Mouse (Mus musculus) CH12.LX (cell line): ENCODE measurements around the gene Phgr1. TPM values are rescaled to one million over a fixed set of nuclear protein-coding genes. Genes with fewer than 3 reads are reported as not detected.
A peak's percentile ranks its signal among the peaks of the same experiment; 100 is the strongest.

Source experiments
- DNase-seq: peaks from one replicate; pipeline ENCODE4 v3.0.0-alpha.2; 2013; ENCODE audit errors: extremely low read depth
- H3K27ac ChIP-seq: 2 replicates; pipeline ENCODE4 v1.5.1; 2012; ENCODE audit warnings: low read depth, mild to moderate bottlenecking, control low read depth, moderate library complexity; ENCODE audit not compliant: insufficient read depth
- H3K27me3 ChIP-seq: replicated peaks from 2 replicates; pipeline ENCODE3; 2012; ENCODE audit warnings: inconsistent platforms
- H3K36me3 ChIP-seq, 2 experiments: replicated peaks in 1 of 2; 2 replicates each; pipeline versions ENCODE3 to v1.6.1; 2012; ENCODE audit warnings: inconsistent platforms in 1 of 2, low read length in 1 of 2, mild to moderate bottlenecking in 1 of 2, mixed read lengths in 1 of 2, moderate library complexity in 1 of 2; ENCODE audit not compliant: control insufficient read depth in 1 of 2, insufficient read depth in 1 of 2
- H3K4me1 ChIP-seq, 2 experiments: 2 replicates each; pipeline ENCODE4 v1.6.1; 2012; ENCODE audit warnings: inconsistent platforms in 1 of 2, moderate library complexity in 1 of 2; ENCODE audit not compliant: insufficient read depth in 2 of 2, control insufficient read depth in 1 of 2
- H3K4me2 ChIP-seq: 2 replicates; pipeline ENCODE4 v1.6.1; 2012; ENCODE audit warnings: low read depth, mild to moderate bottlenecking, control low read depth; ENCODE audit not compliant: poor library complexity, insufficient read depth, severe bottlenecking
- H3K4me3 ChIP-seq, 3 experiments: fragments of 150-350 bp in 1 of 3; sonication (generic) in 1 of 3; replicated peaks in 1 of 3; 2 replicates each; pipeline versions ENCODE3 to v1.5.1; 2011 to 2012; ENCODE audit warnings: low read depth in 2 of 3, low read length in 2 of 3, mild to moderate bottlenecking in 2 of 3, moderate library complexity in 2 of 3, control low read depth in 1 of 3, improper control_type of control experiment in 1 of 3, inconsistent platforms in 1 of 3, mixed read lengths in 1 of 3; ENCODE audit not compliant: poor library complexity in 1 of 3
- H3K79me2 ChIP-seq: replicated peaks from 2 replicates; pipeline ENCODE4 v1.6.1; 2012; ENCODE audit warnings: mild to moderate bottlenecking, moderate library complexity; ENCODE audit not compliant: control insufficient read depth, poor library complexity, insufficient read depth, severe bottlenecking; ENCODE audit errors: extremely low read depth
- H3K9ac ChIP-seq: 2 replicates; pipeline ENCODE4 v1.6.1; 2012; ENCODE audit warnings: low read depth, mild to moderate bottlenecking, control low read depth, moderate library complexity; ENCODE audit not compliant: insufficient read depth
- H3K9me3 ChIP-seq: replicated peaks from 2 replicates; pipeline ENCODE3; 2012; ENCODE audit warnings: low read length, inconsistent platforms, mixed read lengths
- BHLHE40 ChIP-seq: IDR thresholded peaks from 2 replicates; pipeline ENCODE4 v1.6.1; 2011; ENCODE audit warnings: mild to moderate bottlenecking, low read depth, low read length, improper control_type of control experiment
- CHD1 ChIP-seq: IDR thresholded peaks from 2 replicates; pipeline ENCODE4 v1.6.1; 2012; ENCODE audit warnings: low read depth, low read length, improper control_type of control experiment, inconsistent platforms
- CHD2 ChIP-seq: IDR thresholded peaks from 2 replicates; pipeline ENCODE4 v1.6.1; 2011; ENCODE audit warnings: low read length, improper control_type of control experiment
- CTCF ChIP-seq, 2 experiments: IDR thresholded peaks in 1 of 2; conservative IDR thresholded peaks in 1 of 2; 2 replicates each; pipeline ENCODE4 v1.5.1; 2011 to 2012; ENCODE audit warnings: low read depth in 2 of 2, low read length in 2 of 2, improper control_type of control experiment in 1 of 2, inconsistent platforms in 1 of 2, mild to moderate bottlenecking in 1 of 2, moderate library complexity in 1 of 2
- E2F4 ChIP-seq: IDR thresholded peaks from 2 replicates; pipeline ENCODE4 v1.6.1; 2011; ENCODE audit warnings: low read depth, low read length, improper control_type of control experiment; ENCODE audit not compliant: insufficient replicate concordance
- EP300 ChIP-seq: IDR thresholded peaks from 2 replicates; pipeline ENCODE4 v1.6.1; 2011; ENCODE audit warnings: low read length, improper control_type of control experiment
- ETS1 ChIP-seq: conservative IDR thresholded peaks from 2 replicates; pipeline ENCODE4 v1.6.1; 2012; ENCODE audit warnings: low read depth, mild to moderate bottlenecking, inconsistent platforms, low read length, improper control_type of control experiment, moderate library complexity
- GABPA ChIP-seq: IDR thresholded peaks from 2 replicates; pipeline ENCODE4 v1.6.1; 2012; ENCODE audit warnings: low read depth, low read length, improper control_type of control experiment, inconsistent platforms; ENCODE audit not compliant: insufficient replicate concordance
- HCFC1 ChIP-seq: IDR thresholded peaks from 2 replicates; pipeline ENCODE4 v1.6.1; 2012; ENCODE audit warnings: low read depth, mild to moderate bottlenecking, inconsistent platforms, low read length, improper control_type of control experiment
- JUN ChIP-seq: IDR thresholded peaks from 2 replicates; pipeline ENCODE4 v1.6.1; 2011; ENCODE audit warnings: low read depth, mild to moderate bottlenecking, low read length, improper control_type of control experiment, moderate library complexity; ENCODE audit not compliant: insufficient read depth
- JUND ChIP-seq: conservative IDR thresholded peaks from 2 replicates; pipeline ENCODE4 v1.6.1; 2011; ENCODE audit warnings: low read depth, low read length, improper control_type of control experiment
- KAT2A ChIP-seq: IDR thresholded peaks from 2 replicates; pipeline ENCODE4 v1.6.1; 2012; ENCODE audit warnings: low read length, improper control_type of control experiment, inconsistent platforms; ENCODE audit not compliant: insufficient replicate concordance
- MAFK ChIP-seq: IDR thresholded peaks from 2 replicates; pipeline ENCODE4 v1.6.1; 2011; ENCODE audit warnings: low read length, improper control_type of control experiment; ENCODE audit not compliant: insufficient replicate concordance
- MAX ChIP-seq: IDR thresholded peaks from 2 replicates; pipeline ENCODE4 v1.6.1; 2011; ENCODE audit warnings: low read length, improper control_type of control experiment
- MAZ ChIP-seq: IDR thresholded peaks from 2 replicates; pipeline ENCODE4 v1.6.1; 2012; ENCODE audit warnings: low read depth, mild to moderate bottlenecking, inconsistent platforms, low read length, improper control_type of control experiment, moderate library complexity
- MXI1 ChIP-seq: IDR thresholded peaks from 2 replicates; pipeline ENCODE4 v1.6.1; 2011; ENCODE audit warnings: mild to moderate bottlenecking, low read depth, low read length, improper control_type of control experiment
- MYC ChIP-seq: IDR thresholded peaks from 2 replicates; pipeline ENCODE4 v1.6.1; 2011; ENCODE audit warnings: low read depth, mild to moderate bottlenecking, improper control_type of control experiment, low read length
- NELFE ChIP-seq: IDR thresholded peaks from 2 replicates; pipeline ENCODE4 v1.6.1; 2011; ENCODE audit warnings: low read depth, low read length, improper control_type of control experiment
- NRF1 ChIP-seq: IDR thresholded peaks from 2 replicates; pipeline ENCODE4 v1.6.1; 2014; ENCODE audit warnings: low read depth, mild to moderate bottlenecking, inconsistent platforms, low read length, improper control_type of control experiment, moderate library complexity
- PAX5 ChIP-seq: IDR thresholded peaks from 2 replicates; pipeline ENCODE4 v1.6.1; 2012; ENCODE audit warnings: low read length, inconsistent platforms, mixed read lengths
- RAD21 ChIP-seq: IDR thresholded peaks from 2 replicates; pipeline ENCODE4 v1.6.1; 2011; ENCODE audit warnings: low read depth, mild to moderate bottlenecking, low read length, improper control_type of control experiment, moderate library complexity
- RCOR1 ChIP-seq: conservative IDR thresholded peaks from 2 replicates; pipeline ENCODE4 v1.6.1; 2012; ENCODE audit warnings: low read depth, mild to moderate bottlenecking, inconsistent platforms, low read length, improper control_type of control experiment
- SIN3A ChIP-seq: IDR thresholded peaks from 2 replicates; pipeline ENCODE4 v1.6.1; 2012; ENCODE audit warnings: low read length, improper control_type of control experiment, inconsistent platforms
- SMC3 ChIP-seq: IDR thresholded peaks from 2 replicates; pipeline ENCODE4 v1.6.1; 2011; ENCODE audit warnings: low read depth, low read length, improper control_type of control experiment
- TBP ChIP-seq: conservative IDR thresholded peaks from 2 replicates; pipeline ENCODE4 v1.6.1; 2011; ENCODE audit warnings: low read depth, low read length, improper control_type of control experiment
- UBTF ChIP-seq: IDR thresholded peaks from 2 replicates; pipeline ENCODE4 v1.6.1; 2012; ENCODE audit warnings: low read depth, mild to moderate bottlenecking, inconsistent platforms, low read length, improper control_type of control experiment, moderate library complexity
- USF2 ChIP-seq: conservative IDR thresholded peaks from 2 replicates; pipeline ENCODE4 v1.6.1; 2011; ENCODE audit warnings: low read depth, low read length, improper control_type of control experiment
- ZMIZ1 ChIP-seq: IDR thresholded peaks from 2 replicates; pipeline ENCODE4 v1.6.1; 2012; ENCODE audit warnings: low read depth, mild to moderate bottlenecking, inconsistent platforms, low read length, improper control_type of control experiment
- ZNF384 ChIP-seq: IDR thresholded peaks from 2 replicates; pipeline ENCODE4 v1.6.1; 2012; ENCODE audit warnings: low read depth, low read length, improper control_type of control experiment, inconsistent platforms
- dilution Hi-C: fragments of 300-500 bp; cut with MboI; formaldehyde crosslinking; loops from 2 replicates; pipeline ENCODE4 v1.14.3; 2020; ENCODE audit warnings: low sequenced_read_pairs; ENCODE audit not compliant: extremely low pct_unique_long_range_greater_than_20kb, extremely low pct_ligation_motif_present
- in situ Hi-C: fragments of 300-500 bp; cut with MboI; formaldehyde crosslinking; loops from 3 replicates; pipeline ENCODE4 v1.14.3; 2019; ENCODE audit warnings: low sequenced_read_pairs, low pct_ligation_motif_present, low pct_unique_long_range_greater_than_20kb, mixed read lengths
- polyA plus RNA-seq: library from polyadenylated mRNA; unstranded; fragments of >175 nt; gene quantifications from 2 replicates; pipeline ENCODE4 v1.2.1, GENCODE M21; 2012; ENCODE audit warnings: low read depth; ENCODE audit not compliant: insufficient read length
- total RNA-seq, 2 experiments: library from RNA; depleted of rRNA; stranded (reverse); fragments of 300-350 nt in 1 of 2; fragments of >200 nt in 1 of 2; gene quantifications; 2 replicates each; pipeline ENCODE4 v1.2.3; 2012 to 2014

The Phgr1 gene
- total and polyA plus RNA-seq, 3 experiments = not detected

GRCm38 (mm10) chr2:118759828-118760227 lies 12.7 kb upstream of the Phgr1 start:
- H3K27me3 ChIP-seq = peaks cover 15% of the 10 kb centered on the region
- no peaks in the 10 kb centered on the region for H3K9me3 ChIP-seq
- peak overlapping the region; percentile 90 for H3K4me2 ChIP-seq
- H3K9ac ChIP-seq = no peak overlapping the region; the same call in 1 of the 2 replicates
- H3K4me1 ChIP-seq = peaks cover 9 to 26% of the 10 kb centered on the region in 2 experiments
- dilution Hi-C loops (no loop called here), in situ Hi-C loops (loop anchor here (10.0 to 25.0 kb wide), 2 partner anchors 215 to 427 kb away; no protein-coding TSS in a partner anchor)
- no peak overlapping the region for H3K27ac ChIP-seq
- H3K4me3 ChIP-seq = peak overlapping the region in 1 of 3 experiments; percentile 9
- DNase-seq = peak; percentile 83
- H3K79me2 ChIP-seq = no peaks in the 10 kb centered on the region
- H3K36me3 ChIP-seq = no peaks in the 10 kb centered on the region
- no peak for TF ChIP-seq ZMIZ1
- TF ChIP-seq HCFC1 = no peak
- TF ChIP-seq MAX = peak; percentile 74; the same call in 1 of the 2 replicates
- TF ChIP-seq MAFK = no peak
- TF ChIP-seq ETS1 = no peak
- TF ChIP-seq USF2 = no peak
- TF ChIP-seq SMC3 = peak; percentile 82
- TF ChIP-seq PAX5 = no peak
- TF ChIP-seq MAZ = peak; percentile 58; the same call in 1 of the 2 replicates
- TF ChIP-seq CHD2 = no peak
- TF ChIP-seq RCOR1 = no peak
- TF ChIP-seq CTCF (conservative IDR thresholded peaks at IDR 0.05 in 1 of 2, IDR thresholded peaks at IDR 0.05 in 1 of 2; ENCODE audit: low read depth in 2 of 2, low read length in 2 of 2) = peak; percentile 82 to 97
- peak; percentile 97 for TF ChIP-seq RAD21
- TF ChIP-seq KAT2A = no peak
- TF ChIP-seq NRF1 = no peak
- TF ChIP-seq EP300 = no peak
- no peak for TF ChIP-seq BHLHE40
- 0 out of 2 replicates have a peak, but pooled peaks have one; percentile 23 for TF ChIP-seq UBTF

- Histone ChIP-seq H3K27ac (no peak overlapping the region), H3K9me3 (no peaks in the 10 kb centered on the region), H3K27me3 (peaks cover 15% of the 10 kb centered on the region), H3K36me3 (no peaks in the 10 kb centered on the region), H3K4me1 (peaks cover 9 to 28% of the 10 kb centered on the region in 2 experiments), H3K4me2 (no peak overlapping the region), H3K79me2 (no peaks in the 10 kb centered on the region), H3K9ac (no peak overlapping the region), H3K4me3 (no peak overlapping the region)
- TF ChIP-seq SIN3A (no peak), JUND (no peak), E2F4 (no peak), ZMIZ1 (no peak), MYC (no peak), GABPA (no peak), MXI1 (no peak), RCOR1 (no peak), ZNF384 (no peak), NRF1 (no peak), CTCF (conservative IDR thresholded peaks at IDR 0.05 in 1 of 2, IDR thresholded peaks at IDR 0.05 in 1 of 2; ENCODE audit: low read depth in 2 of 2, low read length in 2 of 2) (no peak), NELFE (no peak), EP300 (no peak), JUN (no peak), CHD1 (no peak), TBP (no peak), BHLHE40 (no peak), ETS1 (no peak), USF2 (no peak), SMC3 (no peak)
- in situ Hi-C loops = loop anchor here (10.0 to 25.0 kb wide), 2 partner anchors 214 to 427 kb away; no protein-coding TSS in a partner anchor
- dilution Hi-C loops = no loop called here
- DNase-seq = no peak
Observed at GRCm38 (mm10) chr2:118760311-118761025, 12.1 kb upstream of the Phgr1 start.
